Mouse (Mus musculus) MEL (cell line): ENCODE measurements around the gene 4931428F04Rik.

Experiments used
- CTCF ChIP-seq, 3 experiments: IDR thresholded peaks in 2 of 3; conservative IDR thresholded peaks in 1 of 3; 2 replicates each; pipeline ENCODE4 v1.5.1; 2011 to 2012; ENCODE audit warnings: low read length in 3 of 3, low read depth in 2 of 3, mild to moderate bottlenecking in 2 of 3, improper control_type of control experiment in 1 of 3, inconsistent platforms in 1 of 3, mixed read lengths in 1 of 3, moderate library complexity in 1 of 3; ENCODE audit not compliant: control insufficient read depth in 1 of 3, insufficient read depth in 1 of 3, poor library complexity in 1 of 3, severe bottlenecking in 1 of 3
- GABPA ChIP-seq: IDR thresholded peaks from 2 replicates; pipeline ENCODE4 v1.6.1; 2012; ENCODE audit warnings: low read depth, mild to moderate bottlenecking, inconsistent platforms, low read length, improper control_type of control experiment, moderate library complexity
- MAFK ChIP-seq: IDR thresholded peaks from 2 replicates; pipeline ENCODE4 v1.6.1; 2011; ENCODE audit warnings: low read depth, mild to moderate bottlenecking, low read length, improper control_type of control experiment, borderline replicate concordance
- MAX ChIP-seq: IDR thresholded peaks from 2 replicates; pipeline ENCODE4 v1.6.1; 2011; ENCODE audit warnings: low read length, improper control_type of control experiment
- POLR2A ChIP-seq, 2 experiments: IDR thresholded peaks; 2 replicates each; pipeline ENCODE4 v1.6.1; 2011 to 2012; ENCODE audit warnings: low read length in 2 of 2, mild to moderate bottlenecking in 2 of 2, control low read depth in 1 of 2, improper control_type of control experiment in 1 of 2, low read depth in 1 of 2, moderate library complexity in 1 of 2; ENCODE audit not compliant: control insufficient read depth in 1 of 2, insufficient read depth in 1 of 2, poor library complexity in 1 of 2
- POLR2AphosphoS5 ChIP-seq: IDR thresholded peaks from 2 replicates; pipeline ENCODE4 v1.6.1; 2012; ENCODE audit warnings: low read depth, borderline replicate concordance, mild to moderate bottlenecking, inconsistent platforms, low read length, moderate library complexity, mixed read lengths
- TCF12 ChIP-seq: IDR thresholded peaks from 2 replicates; pipeline ENCODE4 v1.6.1; 2014; ENCODE audit warnings: low read depth, mild to moderate bottlenecking, inconsistent platforms, low read length, improper control_type of control experiment, moderate library complexity
- UBTF ChIP-seq: IDR thresholded peaks from 2 replicates; pipeline ENCODE4 v1.6.1; 2012; ENCODE audit warnings: low read depth, mild to moderate bottlenecking, inconsistent platforms, low read length, improper control_type of control experiment, moderate library complexity, borderline replicate concordance; ENCODE audit not compliant: insufficient read depth
- USF1 ChIP-seq: IDR thresholded peaks from 2 replicates; pipeline ENCODE4 v1.6.1; 2014; ENCODE audit warnings: low read depth, mild to moderate bottlenecking, inconsistent platforms, low read length, improper control_type of control experiment, moderate library complexity

DNA sequence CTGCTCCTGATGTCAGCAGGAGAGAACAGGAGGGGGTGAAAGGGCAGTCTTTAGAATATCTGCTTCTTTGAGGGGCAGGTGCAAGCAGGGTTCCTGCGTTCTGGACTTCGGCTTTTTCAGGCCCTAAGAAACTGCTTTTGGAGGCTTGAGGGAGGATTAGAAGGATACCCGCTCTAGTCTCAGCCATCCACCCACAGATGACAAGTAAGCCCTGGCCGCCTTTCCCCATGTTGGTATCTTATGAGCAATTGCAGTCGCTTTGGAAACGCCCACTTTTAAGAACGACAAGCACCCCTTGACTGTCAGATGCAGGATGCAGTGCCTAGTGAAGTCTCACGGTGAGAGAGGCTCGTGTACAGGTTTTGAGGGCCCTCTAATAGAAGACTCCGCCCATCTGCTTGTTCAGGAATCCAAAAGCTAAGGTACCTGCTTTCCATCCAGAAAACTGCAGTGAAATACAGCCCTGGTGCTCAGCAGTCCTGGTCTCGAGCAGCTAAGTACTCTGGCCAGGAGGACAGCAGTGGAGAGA lies 29.1 kb upstream of the 4931428F04Rik start:
- TF ChIP-seq USF1 (no peak), MAFK (no peak), GABPA (no peak), POLR2A (IDR thresholded peaks at IDR 0.05; ENCODE audit: control insufficient read depth in 1 of 2, insufficient read depth in 1 of 2, low read depth in 1 of 2, low read length in 2 of 2, poor library complexity in 1 of 2) (no peak), UBTF (no peak), TCF12 (no peak), CTCF (IDR thresholded peaks at IDR 0.05 in 2 of 3, conservative IDR thresholded peaks at IDR 0.05 in 1 of 3; ENCODE audit: control insufficient read depth in 1 of 3, insufficient read depth in 1 of 3, low read depth in 2 of 3, low read length in 3 of 3, poor library complexity in 1 of 3, severe bottlenecking in 1 of 3) (no peak), MAX (no peak), POLR2AphosphoS5 (no peak)
